Mouse (Mus musculus): Measurements from ENCODE around the gene Slc30a2. TPM values are rescaled to one million over a fixed set of nuclear protein-coding genes. Genes with fewer than 3 reads are reported as not detected.
A peak's percentile ranks its signal among the peaks of the same experiment; 100 is the strongest.
"Not testable (repeated sequence)": the region's sequence is repeated elsewhere in the genome, so short reads cannot be mapped to it uniquely, and the experiment has no call there.

Gene Slc30a2
- polyA plus RNA-seq, 1 experiment, result 0.08 TPM

DNA sequence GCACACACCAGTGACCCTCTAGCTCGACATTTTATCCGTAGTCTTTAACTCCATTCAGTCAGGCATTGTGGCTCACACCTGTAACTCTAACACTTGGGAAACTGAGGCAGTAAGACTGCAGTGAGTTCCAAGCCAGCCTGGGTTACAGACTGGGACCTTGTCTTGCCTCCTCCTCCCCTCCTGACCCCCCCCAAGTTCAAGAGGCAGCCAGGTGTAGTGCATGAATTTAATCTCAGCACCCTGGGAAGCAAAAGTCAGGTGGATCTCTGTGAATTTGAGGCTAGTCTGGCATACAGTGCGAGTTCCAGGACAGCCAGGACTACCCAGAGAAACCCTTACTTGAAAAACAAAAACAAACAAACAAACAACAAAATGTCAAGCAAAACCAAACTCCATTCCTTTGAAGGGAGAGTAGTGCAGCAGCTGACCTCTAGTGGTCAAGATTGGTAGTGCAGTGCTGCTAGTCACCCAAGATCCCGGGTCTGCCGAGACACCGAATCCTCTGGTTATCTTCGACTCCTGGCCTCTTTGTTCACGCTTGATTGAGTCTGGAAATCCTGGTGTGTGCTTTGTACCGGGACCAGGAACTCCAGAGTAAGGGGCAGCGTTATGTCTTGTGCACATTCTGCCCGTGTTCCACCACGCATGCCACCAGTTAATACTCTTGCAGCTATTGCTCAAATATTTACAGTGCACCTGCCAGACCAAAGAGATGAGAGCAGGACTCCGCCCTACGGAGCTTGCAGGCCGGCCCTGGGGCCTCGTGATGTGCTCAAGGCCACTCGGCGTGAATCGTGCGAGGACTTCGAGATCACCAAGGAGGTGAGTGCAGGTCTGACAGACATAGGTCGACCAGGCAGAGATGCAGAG, 13.8 kb downstream of the Slc30a2 start:
- no peak for DNase-seq (ENCODE audit: low spot score)

GRCm38 (mm10) chr4:134357461-134357771, 14.4 kb downstream of the Slc30a2 start:
- DNase-seq (ENCODE audit: low spot score), result no peak

GRCm38 (mm10) chr4:134359649-134360048, 16.7 kb downstream of the Slc30a2 start:
- no peak for DNase-seq (ENCODE audit: low spot score)

- no peak for DNase-seq (ENCODE audit: low spot score)
These were observed 18.2 kb downstream of the Slc30a2 start for GRCm38 (mm10) chr4:134361215-134361614.

DNA sequence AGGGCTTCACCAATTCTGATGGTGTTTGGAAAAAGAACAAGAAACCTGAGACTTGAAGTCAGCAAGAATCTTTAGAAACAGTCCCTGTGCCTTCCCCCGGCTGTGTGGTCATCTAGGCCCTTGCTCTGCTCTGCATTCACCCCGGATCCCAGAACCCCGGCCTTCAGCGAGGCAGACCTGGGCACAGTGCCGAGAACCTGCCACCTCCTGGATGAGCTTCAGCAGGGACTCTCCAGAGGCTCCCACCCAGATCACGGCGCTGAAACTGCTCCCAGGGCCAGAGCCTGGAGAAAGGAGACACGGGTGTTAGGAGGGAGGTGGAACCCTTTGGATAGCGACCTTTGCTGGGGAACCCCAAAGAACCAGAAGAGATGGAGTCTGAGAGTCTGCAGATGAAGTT, 19.1 kb downstream of the Slc30a2 start:
- DNase-seq (ENCODE audit: low spot score), result no peak

- no peak for DNase-seq (ENCODE audit: low spot score)
These were observed 19.6 kb downstream of the Slc30a2 start for GRCm38 (mm10) chr4:134362586-134362985.

GRCm38 (mm10) chr4:134365280-134365679, 22.3 kb downstream of the Slc30a2 start:
- no peak for DNase-seq (ENCODE audit: low spot score)

- no peak for DNase-seq (ENCODE audit: low spot score)
These were observed 27.8 kb downstream of the Slc30a2 start for GRCm38 (mm10) chr4:134370649-134371221.

- no peak for DNase-seq (ENCODE audit: low spot score)
These were observed 28.4 kb downstream of the Slc30a2 start for GRCm38 (mm10) chr4:134371316-134371855.

DNA sequence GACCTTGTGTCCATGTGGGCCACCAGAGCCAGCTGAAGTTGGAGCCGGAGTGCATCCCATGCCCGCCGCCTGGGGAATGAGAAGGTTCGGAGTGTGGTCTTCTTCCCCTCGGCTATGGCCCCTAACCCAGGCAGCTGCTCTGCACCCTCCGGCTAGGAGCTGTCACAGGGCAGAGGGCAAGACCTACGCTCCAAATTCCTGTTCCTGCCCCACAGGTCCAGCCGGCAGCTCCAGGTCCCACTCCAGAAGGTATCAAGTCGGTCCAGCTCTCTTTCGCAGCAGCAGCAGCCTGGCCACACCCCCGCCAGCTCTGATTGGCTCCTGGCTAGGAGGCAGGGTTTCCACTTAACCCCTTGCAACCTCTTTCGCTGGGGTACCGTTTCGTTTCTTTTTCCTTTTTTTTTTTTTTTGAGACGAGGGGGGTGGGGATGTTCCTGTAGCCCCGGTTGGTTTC, 29.3 kb downstream of the Slc30a2 start:
- peak; percentile 69 for DNase-seq (ENCODE audit: low spot score)

GRCm38 (mm10) chr4:134373295-134373694, 30.3 kb downstream of the Slc30a2 start:
- no peak for DNase-seq (ENCODE audit: low spot score)

- DNase-seq (ENCODE audit: low spot score), result no peak
These were observed 31.3 kb downstream of the Slc30a2 start for GRCm38 (mm10) chr4:134374306-134374705.

DNA sequence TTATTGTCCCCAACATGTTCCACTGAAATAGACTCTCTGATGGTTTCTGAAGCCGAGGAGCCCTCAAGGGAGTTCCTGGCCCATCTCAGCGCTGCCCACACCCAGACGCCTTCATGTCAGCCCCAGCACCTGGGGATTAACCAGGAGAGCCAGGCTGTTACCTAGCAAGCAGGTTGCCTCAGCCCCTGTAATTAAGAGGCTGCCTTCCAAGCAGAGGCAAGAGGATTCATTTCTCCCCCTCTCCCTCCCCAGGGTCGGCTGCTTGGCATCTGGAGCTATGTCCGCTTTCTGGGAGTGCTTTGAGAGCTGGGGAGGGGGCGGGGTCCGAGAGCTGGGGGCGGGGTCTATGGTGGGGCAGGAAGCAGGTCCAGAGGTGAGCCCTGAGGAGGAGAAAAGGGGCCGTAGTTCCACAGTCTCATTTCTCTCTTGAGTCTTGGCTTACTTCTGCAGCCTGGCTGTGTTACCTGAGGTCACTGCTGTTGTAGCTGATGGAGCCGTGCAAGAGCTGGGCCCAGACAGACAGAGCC, 35.2 kb downstream of the Slc30a2 start:
- DNase-seq (ENCODE audit: low spot score), result no peak

DNA sequence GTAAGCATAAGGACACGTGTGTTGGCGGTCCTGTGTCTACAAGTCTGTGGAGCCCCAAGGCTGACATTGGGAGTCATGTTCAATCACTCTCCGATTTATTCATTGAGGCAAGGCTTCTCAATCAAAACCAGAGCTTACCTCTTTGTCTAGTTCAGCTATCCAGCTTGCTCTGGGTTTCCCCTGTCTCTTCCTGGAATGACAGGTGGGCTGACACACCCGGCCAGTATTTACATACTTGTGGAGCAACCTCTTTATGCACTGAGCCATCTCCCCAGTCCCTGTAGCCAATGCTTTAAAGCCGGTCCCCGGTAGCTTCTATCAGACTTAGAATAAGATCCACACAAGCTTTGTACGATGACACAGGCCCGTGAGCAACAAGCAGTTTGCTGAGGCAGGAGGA, 36.5 kb downstream of the Slc30a2 start:
- DNase-seq (ENCODE audit: low spot score), result no peak

- not testable (repeated sequence) for DNase-seq (ENCODE audit: low spot score)
These were observed 40.8 kb downstream of the Slc30a2 start, which contains the start of gene Extl1 for GRCm38 (mm10) chr4:134383750-134384149. Extl1 (minus strand) TSS chr4:134383850.

DNA sequence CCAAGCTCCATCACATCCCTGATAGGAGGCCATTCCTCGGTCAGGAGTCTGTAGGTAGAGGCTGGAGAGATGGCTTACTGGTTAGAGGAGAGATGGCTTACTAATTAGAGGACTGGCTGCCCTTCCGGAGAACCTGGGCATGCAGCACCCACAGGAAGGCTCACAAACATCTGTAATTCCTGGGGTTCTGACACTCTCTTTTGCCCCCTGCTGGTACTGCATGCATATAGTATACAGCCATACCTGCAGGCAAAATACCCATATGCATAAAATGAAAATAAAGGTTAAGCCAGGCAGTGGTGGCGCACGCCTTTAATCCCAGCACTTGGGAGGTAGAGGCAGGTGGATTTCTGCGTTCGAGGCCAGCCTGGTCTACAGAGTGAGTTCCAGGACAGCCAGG, 44.3 kb downstream of the Slc30a2 start:
- no peak for DNase-seq (ENCODE audit: low spot score)

GRCm38 (mm10) chr4:134388397-134388796, 45.4 kb downstream of the Slc30a2 start:
- peak; percentile 51 for DNase-seq (ENCODE audit: low spot score)

GRCm38 (mm10) chr4:134391636-134392035, 48.7 kb downstream of the Slc30a2 start:
- no peak for DNase-seq (ENCODE audit: low spot score)

DNA sequence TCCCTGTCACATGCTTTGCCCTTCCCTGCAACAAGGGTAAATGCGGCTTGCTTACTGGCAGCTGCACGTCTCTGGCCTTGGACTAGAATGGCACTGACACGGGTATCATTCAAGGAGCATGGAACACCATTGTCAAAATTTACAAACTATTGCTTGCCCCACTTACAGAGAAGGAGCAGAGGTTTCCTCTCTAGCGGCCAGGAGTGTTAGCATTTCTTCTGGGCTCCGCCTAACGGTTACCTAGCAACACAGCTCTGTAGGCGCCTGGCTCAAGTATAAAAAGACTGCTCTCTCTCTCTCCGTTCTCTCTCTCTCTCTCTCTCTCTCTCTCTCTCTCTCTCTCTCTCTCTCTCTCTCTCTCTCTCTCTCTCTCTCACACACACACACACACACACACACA, 49.6 kb downstream of the Slc30a2 start:
- no peak for DNase-seq (ENCODE audit: low spot score)

DNA sequence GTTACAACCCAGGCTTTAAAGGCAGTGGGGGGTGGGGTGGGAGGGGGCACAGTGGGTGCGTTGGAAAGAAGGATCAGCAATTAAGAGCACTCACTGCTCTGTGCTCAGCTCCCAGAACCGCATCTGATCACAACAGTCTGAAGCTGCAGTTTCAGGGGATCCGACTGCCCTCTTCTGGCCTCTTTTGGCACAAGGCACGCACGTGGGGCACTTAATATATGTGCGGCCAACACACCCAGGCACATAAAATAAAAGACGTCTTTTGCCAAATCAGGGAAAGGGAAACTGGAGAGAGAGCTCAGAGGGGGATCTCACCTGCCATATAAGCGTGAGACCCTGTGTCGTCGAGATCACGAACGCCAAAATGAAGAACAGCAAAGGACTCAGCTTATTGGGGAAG, 50.0 kb downstream of the Slc30a2 start:
- DNase-seq (ENCODE audit: low spot score), result no peak

GRCm38 (mm10) chr4:134395142-134395541, 52.2 kb downstream of the Slc30a2 start:
- no peak for DNase-seq (ENCODE audit: low spot score)

- peak; percentile 67 for DNase-seq (ENCODE audit: low spot score)
These were observed 53.2 kb downstream of the Slc30a2 start, which contains the start of gene Pafah2 for GRCm38 (mm10) chr4:134395977-134396825. Pafah2 (plus strand) TSS chr4:134396320.
